Mouse (Mus musculus) gastrocnemius, postnatal 25 days (tissue): ENCODE data around the gene Syndig1. TPM values are rescaled to one million over a fixed set of nuclear protein-coding genes. Genes with fewer than 3 reads are reported as not detected.
A peak's percentile ranks its signal among the peaks of the same experiment; 100 is the strongest.

Experiments used
- DNase-seq: peaks from one replicate; pipeline ENCODE4 v3.0.0; 2022
- total RNA-seq, 2 experiments: library from RNA; stranded (reverse); gene quantifications; 1 replicate in 1 of 2; 2 replicates in 1 of 2; pipeline ENCODE4 v1.2.3; 2021

Gene Syndig1
- total RNA-seq, 2 experiments from 2014 or later, result not detected

DNA sequence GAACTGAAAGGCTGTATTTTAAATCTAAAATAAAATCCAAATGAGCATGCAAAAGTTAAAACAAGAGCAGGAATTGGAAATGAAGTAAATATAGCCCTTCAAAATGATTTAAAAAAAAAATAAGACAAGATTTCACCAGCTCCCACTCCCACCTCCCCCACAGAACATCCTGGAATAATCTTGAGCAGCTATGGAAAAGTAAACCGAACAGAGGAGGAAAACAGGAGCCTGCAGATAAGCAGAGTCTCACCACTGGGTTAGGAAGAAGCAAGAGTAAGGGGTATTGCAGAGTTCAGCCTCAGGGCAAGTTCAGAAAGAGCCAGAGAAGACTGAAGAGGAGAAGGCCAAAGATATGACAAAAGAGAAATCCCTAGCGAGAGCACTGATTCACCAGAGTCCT lies 48.9 kb downstream of the Syndig1 start:
- DNase-seq, result no peak

DNA sequence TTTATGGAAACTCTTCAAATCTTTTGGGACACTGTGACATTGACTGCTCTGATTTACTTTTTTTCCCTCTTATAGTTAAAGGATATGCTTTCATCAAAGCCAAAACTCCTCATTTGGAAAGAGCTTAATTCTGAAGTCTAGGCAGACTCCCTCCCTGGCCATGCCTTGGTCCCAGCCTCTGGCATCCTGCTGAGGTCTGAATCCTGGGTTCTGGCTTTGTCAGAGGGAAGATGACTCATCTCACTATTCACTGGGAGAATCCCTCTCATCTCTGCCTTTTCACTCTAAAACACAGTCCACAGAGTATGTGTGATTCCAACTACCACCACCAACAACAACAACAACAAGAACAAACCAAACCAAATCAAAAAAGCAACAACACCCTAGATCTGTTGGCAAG lies 58.6 kb downstream of the Syndig1 start:
- DNase-seq, result no peak

DNA sequence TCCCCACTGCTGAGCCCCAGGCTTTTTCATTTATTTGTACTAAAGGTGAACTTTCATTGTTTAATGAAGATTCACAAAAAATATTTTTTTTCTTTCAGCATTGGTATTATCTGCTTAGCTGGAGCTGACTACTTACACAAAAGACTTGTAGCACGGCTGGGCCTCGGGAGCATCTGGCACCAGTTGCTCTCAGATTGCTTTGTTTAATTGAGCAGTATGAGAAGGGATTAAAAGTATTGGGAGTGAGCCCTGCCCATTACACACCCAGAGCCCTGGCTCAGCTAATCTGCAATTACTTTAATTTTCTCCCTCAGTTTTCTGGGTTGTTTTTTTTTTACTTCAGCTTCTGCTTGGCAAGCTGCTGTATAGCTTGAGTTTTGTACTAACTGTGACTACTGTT lies 62.6 kb downstream of the Syndig1 start:
- no peak for DNase-seq

DNA sequence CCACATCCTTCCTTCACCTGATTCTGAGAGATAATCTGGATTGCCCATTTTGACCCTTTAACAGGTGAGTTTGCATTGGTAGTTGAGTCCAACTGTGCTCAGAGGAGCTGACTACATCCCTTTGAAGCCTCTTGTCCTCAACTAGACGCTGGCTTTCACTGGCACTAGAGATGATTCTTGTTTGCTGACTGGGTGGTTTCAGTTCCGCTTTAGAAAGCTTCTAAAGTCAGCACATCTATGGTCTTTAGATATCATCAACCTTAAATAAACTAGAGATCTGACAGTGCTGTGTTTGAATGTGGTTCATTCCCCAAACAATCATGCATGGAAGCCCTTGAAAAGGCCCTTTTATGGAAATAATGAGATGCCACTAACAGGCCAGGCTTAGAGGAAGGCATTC lies 67.3 kb downstream of the Syndig1 start:
- no peak for DNase-seq

DNA sequence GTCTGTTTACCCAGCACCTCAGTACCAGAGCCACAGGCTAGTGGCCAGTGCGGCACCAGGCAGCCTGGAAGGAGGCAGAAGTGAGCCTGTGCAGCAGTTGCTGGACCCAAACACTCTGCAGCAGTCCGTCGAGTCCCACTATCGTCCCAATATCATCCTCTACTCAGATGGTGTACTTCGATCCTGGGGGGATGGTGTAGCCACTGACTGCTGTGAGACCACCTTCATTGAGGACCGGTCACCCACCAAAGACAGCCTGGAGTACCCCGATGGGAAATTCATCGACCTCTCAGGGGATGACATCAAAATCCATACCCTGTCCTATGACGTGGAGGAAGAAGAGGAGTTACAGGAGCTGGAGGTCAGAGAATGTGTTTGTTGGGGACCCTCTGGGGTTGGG lies 70.6 kb downstream of the Syndig1 start:
- no peak for DNase-seq

DNA sequence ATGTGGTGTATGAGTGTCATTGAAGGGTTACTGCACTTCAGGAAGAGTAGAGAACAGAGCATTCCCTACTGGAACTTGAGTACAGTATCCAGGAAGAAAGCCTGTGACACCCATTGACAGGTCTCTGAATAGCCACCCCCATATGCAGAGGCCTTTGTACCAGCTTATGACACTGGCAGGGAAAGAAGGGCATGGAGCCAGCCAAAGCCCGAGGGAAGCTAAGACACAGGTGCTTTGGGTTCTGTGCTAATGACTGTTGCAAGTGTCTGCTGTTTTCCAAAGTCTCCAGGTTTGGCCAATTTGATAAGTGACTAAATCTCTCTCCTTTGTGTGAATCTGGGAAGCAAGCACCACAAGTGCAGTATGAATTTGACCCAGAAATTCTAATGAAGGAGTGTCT lies 71.6 kb downstream of the Syndig1 start:
- no peak for DNase-seq

DNA sequence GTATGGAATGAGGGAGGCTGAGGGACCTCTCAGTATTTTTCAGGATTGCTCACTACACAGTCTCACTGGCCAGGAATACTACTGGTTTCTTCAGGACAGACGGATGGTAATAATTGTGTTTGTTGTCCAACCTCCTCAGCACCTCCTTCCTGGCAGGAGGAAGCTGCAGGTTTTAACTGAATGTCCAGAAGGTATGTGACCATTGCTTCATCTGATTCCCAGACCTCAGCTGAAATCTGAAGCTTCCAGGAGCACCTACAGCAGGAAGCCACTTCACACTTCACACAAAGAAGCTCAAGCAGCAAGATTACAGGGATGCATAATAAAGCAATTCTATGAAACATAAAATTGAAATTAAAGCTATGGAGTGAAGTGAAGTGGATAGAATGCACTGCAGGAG lies 75.4 kb downstream of the Syndig1 start:
- no peak for DNase-seq

DNA sequence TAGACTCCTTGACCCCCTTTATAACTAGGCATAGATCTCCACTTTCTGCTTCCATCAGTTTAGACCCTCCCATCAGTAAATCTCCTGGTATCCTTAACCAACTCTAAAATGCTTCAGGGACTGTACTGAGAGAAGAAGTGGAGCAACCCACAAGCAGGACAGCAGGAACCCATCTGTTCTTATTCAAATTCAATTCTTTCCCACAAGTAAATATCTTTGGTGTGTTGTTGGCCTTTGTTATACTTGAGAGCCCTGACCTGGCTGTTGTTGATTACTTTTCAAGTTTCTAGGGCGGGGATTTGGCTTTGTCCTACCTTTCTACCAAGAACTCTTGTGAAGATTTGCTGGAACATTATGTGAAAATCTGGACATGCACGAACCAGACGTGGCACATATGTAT lies 77.7 kb downstream of the Syndig1 start:
- DNase-seq, result no peak

DNA sequence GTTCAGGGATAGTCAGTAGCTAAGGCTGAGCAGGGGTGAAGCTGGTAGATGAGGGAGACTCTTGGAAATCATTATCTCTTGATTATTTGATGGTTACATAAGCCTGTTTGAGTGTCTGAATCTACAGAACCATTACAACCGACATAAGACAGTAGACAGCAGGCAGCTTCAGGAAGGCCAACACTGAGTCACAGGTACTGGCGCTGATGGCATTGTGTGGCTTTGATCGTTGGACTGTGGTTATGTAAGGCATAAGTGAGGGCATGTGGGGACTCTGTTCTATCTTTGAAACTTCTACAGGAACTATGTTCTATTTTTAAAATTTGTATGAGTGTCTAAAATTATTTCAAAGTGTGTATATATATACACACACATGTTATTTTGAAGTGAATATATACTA lies 88.2 kb downstream of the Syndig1 start:
- no peak for DNase-seq

DNA sequence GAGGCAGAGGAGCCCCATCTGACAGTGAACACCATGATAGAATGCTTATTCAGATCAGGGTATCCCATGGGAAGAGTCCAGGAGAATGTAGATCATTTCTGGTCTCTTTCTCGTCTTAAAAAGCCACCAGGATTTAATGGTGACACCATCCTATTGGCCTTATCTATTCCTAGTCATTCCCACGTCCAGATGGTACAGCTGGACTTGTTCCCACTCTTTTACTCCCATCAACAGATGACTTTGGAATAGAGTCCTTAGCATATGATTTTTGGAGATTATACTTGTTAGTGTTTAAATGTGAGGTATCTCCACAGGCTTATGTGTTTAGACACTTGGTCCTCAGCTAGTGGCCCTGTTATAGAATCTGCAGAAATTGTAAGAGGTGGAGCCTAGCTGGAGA lies 94.5 kb downstream of the Syndig1 start:
- no peak for DNase-seq

DNA sequence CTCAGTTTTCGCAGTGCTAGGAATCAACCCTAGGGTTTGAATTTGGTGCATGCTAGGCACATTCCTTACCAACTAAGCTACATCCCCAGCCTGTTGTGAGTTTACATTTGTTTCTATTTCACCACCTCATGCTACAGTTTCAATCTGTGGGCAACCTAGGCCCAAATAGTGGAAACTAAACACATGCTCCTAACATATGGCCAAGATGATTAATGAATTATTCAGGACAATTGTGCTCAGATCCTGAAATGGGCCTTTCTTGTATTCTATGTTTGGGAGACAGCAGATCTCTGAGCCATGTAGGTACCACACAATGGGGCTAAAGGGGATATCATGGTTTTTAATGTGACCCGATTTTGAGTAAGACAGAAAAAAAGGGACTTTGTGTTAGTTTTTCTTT lies 96.9 kb downstream of the Syndig1 start:
- DNase-seq, result no peak

DNA sequence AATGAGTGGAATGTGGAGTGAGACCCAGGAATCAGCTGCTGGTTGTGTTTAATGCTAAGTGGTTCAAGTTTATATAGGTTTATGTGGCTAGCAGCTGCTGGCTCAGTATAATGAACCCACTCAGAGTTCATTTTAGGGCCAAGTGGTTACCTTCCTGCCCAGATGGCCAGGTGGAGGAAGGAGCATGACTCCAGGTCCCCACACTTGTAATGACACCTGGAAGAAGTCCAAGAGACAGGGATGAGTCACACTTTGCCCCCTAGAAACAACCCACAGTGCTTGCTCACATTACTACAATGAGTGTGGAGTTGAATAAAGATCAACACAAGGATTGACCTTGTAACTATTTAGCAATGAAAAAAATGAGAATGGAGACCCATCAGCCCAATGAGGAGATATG lies 98.0 kb downstream of the Syndig1 start:
- no peak for DNase-seq

DNA sequence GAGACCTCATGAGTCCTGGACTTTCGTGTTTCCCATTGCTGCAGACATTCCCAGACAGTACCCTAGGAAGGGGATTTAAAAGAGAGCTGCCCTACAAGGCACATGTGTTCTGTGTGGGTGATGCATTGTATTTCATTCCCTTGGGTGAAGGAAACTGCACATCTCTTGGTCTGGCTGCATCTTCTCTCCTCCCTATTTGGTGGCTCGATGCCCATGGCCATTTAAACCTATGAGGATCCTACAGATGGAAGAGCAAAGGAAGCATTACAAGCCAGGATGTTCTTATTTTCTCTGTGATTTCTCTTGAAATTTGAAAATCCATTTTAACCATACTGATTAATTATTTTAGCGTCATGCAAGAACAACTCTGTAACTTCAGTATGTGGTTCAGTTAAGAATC lies 98.5 kb downstream of the Syndig1 start:
- no peak for DNase-seq

DNA sequence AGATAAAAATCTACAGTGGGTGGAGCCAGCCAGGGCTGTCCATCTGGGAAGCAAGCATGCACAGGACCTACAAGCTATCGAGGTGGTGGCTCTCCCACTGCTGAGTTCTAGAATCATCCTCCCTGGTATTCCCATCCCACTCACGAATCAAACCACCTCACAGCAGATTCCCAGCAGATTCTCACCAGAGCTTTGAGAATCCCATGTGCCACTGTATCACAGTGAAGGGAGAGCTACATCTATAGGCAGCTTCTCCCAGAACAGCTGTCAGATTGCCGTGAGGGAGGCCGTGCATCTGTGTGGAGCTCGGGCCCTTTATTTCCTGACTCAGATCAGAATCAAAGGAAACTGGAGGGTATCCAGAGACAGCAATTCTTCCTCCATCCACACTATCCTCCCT lies 101.0 kb downstream of the Syndig1 start:
- no peak for DNase-seq

DNA sequence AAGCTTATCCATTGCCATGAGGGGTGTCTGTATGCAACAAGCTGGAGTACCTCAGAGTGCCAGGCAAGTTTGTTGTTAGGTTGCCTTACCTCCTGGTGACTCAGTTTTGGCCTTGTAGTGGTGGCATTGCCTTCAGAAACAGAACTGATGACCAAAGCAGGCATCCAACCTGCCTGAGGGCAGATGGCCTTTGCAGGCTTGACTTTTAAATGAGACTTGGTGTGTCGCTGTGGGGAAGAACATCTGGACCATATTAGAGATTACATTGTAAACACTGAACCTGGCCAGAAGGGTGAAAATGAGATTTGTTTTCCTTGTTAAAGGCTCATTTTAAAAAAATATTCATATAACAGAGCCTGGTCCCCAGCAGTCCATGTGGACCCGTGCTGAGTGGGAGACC lies 102.1 kb downstream of the Syndig1 start:
- no peak for DNase-seq

DNA sequence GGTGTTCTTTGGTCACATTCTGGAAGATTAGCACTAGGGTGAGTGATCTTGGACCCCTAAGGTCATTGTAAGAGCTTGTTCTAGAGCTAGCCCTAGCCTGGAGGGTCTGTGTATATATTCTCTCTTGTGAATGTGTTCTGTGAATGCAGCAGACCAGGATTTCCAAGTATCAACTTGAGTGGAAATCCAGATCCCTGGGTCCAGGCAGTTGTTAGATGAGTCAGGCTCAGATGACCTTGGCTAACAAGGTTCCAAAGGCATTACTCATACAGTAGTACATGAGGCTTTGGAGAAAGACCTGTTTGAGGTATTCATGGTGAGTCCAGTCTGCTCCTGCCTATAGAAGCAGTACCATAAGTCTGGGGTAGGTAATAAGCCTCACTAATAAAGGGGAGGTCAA lies 103.1 kb downstream of the Syndig1 start:
- DNase-seq, result no peak

DNA sequence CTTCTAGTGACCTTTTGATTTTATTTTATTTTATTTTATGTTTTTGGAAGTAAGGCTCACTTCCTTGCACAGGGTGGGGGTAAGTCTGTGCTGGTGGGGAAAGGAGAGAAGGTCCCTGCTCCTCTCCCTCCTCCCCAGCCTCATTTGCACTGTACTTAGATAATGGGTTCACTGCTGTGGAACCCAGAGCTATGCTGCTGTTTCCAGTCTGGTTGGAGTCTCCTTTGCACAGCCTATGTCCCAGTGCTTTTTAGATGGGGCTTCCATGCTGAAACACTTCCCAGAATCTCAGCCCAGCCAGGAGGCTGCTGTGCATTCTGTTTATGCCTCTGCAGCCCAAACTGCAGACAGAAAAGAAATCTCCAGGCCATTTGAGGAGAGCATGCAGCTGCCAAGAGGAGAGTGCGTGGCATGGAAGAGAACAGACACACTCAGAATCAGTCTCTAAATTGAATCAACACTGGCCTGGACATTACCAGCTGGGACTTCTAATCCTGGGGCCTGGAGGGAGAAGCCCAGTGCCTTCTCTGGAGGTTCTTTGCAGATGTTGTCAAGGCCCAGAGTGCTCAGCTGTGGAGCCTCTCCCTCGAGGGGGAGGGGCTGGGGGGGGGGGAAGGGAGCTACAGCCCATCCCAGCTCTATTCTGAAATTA lies 104.4 kb downstream of the Syndig1 start:
- peak; percentile 35 for DNase-seq

DNA sequence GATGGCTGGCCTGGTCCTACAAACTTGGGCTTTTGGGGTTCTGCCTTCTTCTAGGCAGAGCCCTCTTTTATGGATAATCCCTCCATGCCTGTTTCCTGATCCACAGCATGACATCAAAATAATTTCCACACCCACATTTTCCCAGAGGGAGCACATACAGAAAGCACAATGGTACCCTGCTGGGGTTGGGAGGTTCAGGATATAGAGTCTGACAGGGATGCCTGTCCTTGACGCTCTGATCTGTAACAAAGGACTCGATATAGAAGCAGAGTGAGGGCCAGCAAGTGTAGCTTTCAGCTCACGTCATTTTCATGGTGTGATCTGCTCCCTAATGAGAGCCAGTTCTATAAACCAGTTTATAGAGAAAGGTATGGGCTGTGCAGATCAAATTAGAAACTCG lies 105.1 kb downstream of the Syndig1 start:
- DNase-seq, result no peak

DNA sequence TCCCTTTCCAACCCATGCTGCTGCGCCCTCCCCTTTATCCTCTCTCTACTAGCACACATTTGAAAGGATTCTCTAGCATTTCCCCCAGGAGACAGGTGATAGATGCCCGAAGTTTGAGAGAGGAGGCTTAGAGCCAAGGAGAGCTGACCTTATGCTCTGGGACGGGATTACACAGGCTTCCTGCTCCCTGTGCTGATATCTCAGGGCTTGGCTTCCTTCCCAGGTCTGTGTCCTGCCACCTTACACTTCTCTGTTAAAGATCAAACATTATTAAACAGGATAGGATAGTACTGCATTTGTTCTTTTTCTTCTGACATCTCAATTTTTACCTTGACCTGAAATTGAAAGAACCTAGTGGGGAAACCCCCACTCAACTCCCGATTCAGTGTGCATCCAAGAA lies 109.8 kb downstream of the Syndig1 start:
- no peak for DNase-seq

DNA sequence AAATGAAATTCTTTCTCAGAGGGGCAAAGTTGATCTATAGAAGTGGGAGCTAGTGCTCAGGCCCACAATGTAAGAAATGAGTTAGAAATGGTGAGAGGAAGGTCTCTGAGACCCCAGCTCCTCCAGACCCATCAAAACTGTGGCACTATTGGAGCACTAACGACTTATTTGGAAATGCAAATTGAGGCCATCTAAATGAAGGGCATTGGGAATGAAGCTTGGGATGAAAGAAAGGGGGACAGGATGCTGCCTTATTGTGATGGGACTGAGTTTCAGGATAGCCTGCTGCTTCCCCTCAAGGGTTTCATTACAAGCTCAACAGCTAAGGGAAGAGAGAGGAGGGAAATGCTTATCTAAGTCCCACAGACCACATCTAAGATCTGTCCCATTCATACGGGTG lies 110.6 kb downstream of the Syndig1 start:
- DNase-seq, result no peak

DNA sequence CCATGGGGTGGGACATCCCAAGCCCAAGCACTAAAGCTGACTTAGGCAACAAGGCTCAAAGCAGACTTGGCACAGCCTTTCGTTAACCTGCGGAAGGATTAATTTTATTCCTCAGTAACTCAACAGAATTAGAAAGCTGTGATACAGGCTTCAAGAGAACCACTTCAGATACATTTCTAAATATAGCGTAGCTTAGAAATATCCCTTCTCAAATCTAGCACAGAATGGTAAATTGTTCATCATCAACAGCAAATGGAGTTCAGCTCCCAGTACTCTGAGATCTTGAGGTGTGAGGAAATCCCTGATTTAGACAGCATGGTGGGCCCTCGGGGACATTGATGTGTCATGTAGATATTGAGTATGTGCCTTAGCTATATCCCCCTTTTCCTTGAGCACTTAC lies 121.6 kb downstream of the Syndig1 start:
- no peak for DNase-seq

DNA sequence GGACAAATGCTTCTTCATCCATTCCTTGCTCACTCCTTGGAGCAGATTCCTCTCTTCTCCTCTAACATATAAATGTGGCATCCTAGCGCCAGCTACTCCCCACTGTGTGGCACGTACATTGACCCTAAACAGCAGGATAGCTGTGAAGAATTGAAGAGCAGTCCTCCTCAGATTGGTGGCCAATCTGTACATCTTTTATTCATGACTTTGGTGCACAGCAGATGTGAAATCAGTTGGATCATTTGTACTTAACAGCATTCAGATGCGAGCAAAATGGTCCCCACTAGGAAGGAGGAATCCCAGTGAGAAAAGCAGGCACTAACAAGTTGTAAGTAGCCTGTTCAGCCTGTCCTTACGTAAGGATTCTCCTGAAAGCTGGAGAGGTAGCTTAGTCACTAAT lies 142.0 kb downstream of the Syndig1 start:
- DNase-seq, result no peak

DNA sequence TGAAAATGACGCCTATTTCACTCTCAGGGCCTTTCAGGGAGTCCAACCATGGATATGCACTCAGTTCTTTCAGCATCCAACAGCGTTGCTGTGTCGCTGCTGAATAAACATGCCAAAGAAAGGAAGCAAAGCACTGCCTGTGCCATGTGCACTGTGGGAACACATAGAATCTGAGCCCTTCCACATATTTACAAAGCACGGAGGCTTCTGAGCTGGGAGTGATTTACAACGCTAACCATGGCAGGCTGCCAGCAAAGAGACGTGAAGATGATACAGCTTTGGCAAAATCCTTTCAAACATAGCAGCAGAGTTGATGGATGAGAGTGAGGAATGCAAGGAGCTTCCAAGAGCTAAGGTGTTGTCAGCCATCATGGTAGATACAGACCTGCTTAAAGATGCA lies 144.6 kb downstream of the Syndig1 start:
- no peak for DNase-seq

DNA sequence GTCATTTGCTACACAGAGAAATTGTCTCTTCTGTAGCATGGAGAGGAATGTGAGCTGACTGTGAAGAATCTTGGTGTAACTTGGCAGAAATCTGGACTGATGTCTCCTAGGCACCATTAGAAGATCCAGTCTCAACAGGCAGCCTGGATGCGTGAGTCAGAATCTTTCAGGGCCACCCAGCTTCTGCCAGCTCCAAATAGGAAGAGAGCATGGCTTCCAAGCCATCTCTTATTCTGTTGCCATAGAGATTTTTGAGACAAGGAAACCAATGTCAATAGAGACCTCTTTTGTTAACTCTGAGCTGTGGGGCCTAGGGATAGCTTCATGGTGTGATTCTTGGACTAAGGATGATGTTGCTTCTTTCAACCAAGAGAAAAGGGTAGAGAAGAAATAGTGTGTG lies 151.4 kb downstream of the Syndig1 start:
- DNase-seq, result no peak

DNA sequence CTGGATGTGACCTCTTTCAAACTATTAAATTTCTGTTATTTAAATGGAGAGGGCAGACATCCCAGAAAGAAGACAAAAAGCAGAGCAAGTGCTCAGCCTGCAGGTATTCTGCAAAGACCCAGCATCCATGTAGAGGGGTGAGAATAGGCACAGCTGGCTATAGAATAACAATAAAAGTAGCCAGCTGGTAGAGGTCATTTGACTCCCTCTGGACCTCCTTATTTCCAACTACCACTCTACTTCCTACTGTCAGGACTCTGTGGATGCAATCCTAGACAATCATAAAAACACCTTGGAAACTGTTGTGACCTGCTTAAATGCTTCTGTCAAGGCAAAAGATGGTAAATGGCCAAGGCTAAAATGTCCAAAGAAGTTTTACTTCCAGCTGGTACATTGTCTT lies 153.5 kb downstream of the Syndig1 start:
- no peak for DNase-seq
